Mouse (Mus musculus): ENCODE measurements around the gene Wdr95. TPM values are rescaled to one million over a fixed set of nuclear protein-coding genes. Genes with fewer than 3 reads are reported as not detected.

Wdr95 gene
- total and polyA plus RNA-seq, 3 experiments: not detected

DNA sequence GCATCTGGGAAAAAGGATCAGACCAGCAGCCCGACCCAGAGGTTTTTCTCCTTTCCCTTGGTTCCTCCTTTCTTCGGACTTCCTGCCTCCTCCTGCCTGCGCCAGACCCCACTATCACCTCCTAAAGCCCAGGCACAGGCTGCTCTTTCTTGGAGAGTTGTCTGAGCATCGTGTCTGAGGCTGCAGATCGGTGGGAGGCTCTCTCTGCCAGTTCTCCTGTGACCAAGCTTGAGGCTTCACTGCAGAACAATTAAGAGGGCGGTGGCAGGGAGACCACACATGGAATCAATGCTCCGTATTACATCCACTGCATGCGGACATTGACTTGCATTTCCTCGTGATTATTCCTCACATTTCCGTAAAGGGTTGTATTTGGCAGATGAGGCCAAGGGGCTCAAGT, 49.0 kb downstream of the Wdr95 start:
- Histone ChIP-seq H3K27me3 (ENCODE audit: control insufficient read depth in 1 of 2, insufficient read depth in 2 of 2, low read length in 2 of 2) (no peaks in the 10 kb centered on the region), H3K9me3 (replicated peaks; ENCODE audit: insufficient read depth, low read length) (no peaks in the 10 kb centered on the region), H3K9ac (ENCODE audit: control insufficient read depth, low read depth, low read length, poor library complexity, severe bottlenecking) (no peak overlapping the region), H3K36me3 (ENCODE audit: control insufficient read depth in 1 of 2, insufficient read depth in 2 of 2, low read length in 2 of 2) (peaks cover 0 to under 1% of the 10 kb centered on the region in 2 experiments; a peak in 1 of 4 replicates), H3K79me2 (ENCODE audit: control insufficient read depth, insufficient read depth, low read length, poor library complexity) (no peaks in the 10 kb centered on the region), H3K4me1 (ENCODE audit: control insufficient read depth in 1 of 2, insufficient read depth in 2 of 2, low read length in 2 of 2) (0 out of 4 replicates have a peak, but pooled peaks cover 0 to 2% of the 10 kb centered on the region in 2 experiments), H3K4me3 (ENCODE audit: control insufficient read depth in 1 of 2, insufficient read depth in 1 of 2, low read depth in 2 of 2, low read length in 2 of 2) (no peak overlapping the region), H3K27ac (ENCODE audit: control insufficient read depth, low read depth, low read length) (no peak overlapping the region)
- DNase-seq (ENCODE audit: low read depth, low spot score): no peak
- TF ChIP-seq TBP (IDR thresholded peaks at IDR 0.05; ENCODE audit: low read depth, low read length): no peak
- TF ChIP-seq EP300 (IDR thresholded peaks at IDR 0.05; ENCODE audit: low read depth in 1 of 2, low read length in 2 of 2): no peak
- no peak for TF ChIP-seq KAT2A (conservative IDR thresholded peaks at IDR 0.05; ENCODE audit: low read depth, low read length)
- TF ChIP-seq CHD1 (IDR thresholded peaks at IDR 0.05; ENCODE audit: low read depth, low read length): no peak
- no peak for TF ChIP-seq MAX (IDR thresholded peaks at IDR 0.05; ENCODE audit: low read length)
- no peak for TF ChIP-seq RCOR1 (IDR thresholded peaks at IDR 0.05; ENCODE audit: low read depth, low read length)
- TF ChIP-seq SIN3A (IDR thresholded peaks at IDR 0.05; ENCODE audit: low read length): no peak
- no peak for TF ChIP-seq MAFK (IDR thresholded peaks at IDR 0.05; ENCODE audit: borderline replicate concordance, low read depth, low read length)
- TF ChIP-seq TAL1 (IDR thresholded peaks at IDR 0.05; ENCODE audit: low read length): no peak
- no peak for TF ChIP-seq JUND (IDR thresholded peaks at IDR 0.05; ENCODE audit: low read depth, low read length)
- TF ChIP-seq HCFC1 (IDR thresholded peaks at IDR 0.05; ENCODE audit: low read depth, low read length): no peak
- TF ChIP-seq GABPA (IDR thresholded peaks at IDR 0.05; ENCODE audit: low read depth, low read length): no peak
- TF ChIP-seq MYB (IDR thresholded peaks at IDR 0.05; ENCODE audit: low read depth, low read length): no peak
- TF ChIP-seq USF2 (IDR thresholded peaks at IDR 0.05; ENCODE audit: borderline replicate concordance in 1 of 2, insufficient read depth in 1 of 2, low read depth in 1 of 2, low read length in 2 of 2): no peak

- H3K36me3 ChIP-seq (ENCODE audit: control insufficient read depth in 1 of 2, insufficient read depth in 2 of 2, low read length in 2 of 2): peaks cover 0 to 19% of the 10 kb centered on the region in 2 experiments; a peak in 2 of 4 replicates
- H3K9me3 ChIP-seq (replicated peaks; ENCODE audit: insufficient read depth, low read length): no peaks in the 10 kb centered on the region
- H3K4me3 ChIP-seq (ENCODE audit: control insufficient read depth in 1 of 2, insufficient read depth in 1 of 2, low read depth in 2 of 2, low read length in 2 of 2): no peak overlapping the region
- H3K27ac ChIP-seq (ENCODE audit: control insufficient read depth, low read depth, low read length): no peak overlapping the region
- TF ChIP-seq NELFE (IDR thresholded peaks at IDR 0.05; ENCODE audit: low read depth, low read length): no peak
- no peak for TF ChIP-seq MXI1 (IDR thresholded peaks at IDR 0.05; ENCODE audit: low read depth, low read length)
- TF ChIP-seq GATA1 (IDR thresholded peaks at IDR 0.05; ENCODE audit: low read depth, low read length): peak; percentile 56; the same call in 1 of the 2 replicates
- TF ChIP-seq POLR2A (IDR thresholded peaks at IDR 0.05; ENCODE audit: control insufficient read depth in 1 of 2, insufficient read depth in 1 of 2, low read depth in 1 of 2, low read length in 2 of 2, poor library complexity in 1 of 2): no peak
- TF ChIP-seq TAL1 (IDR thresholded peaks at IDR 0.05; ENCODE audit: low read length): no peak
- 0 out of 2 replicates have a peak, but pooled peaks have one; percentile 31 for TF ChIP-seq SIN3A (IDR thresholded peaks at IDR 0.05; ENCODE audit: low read length)
- TF ChIP-seq MAZ (IDR thresholded peaks at IDR 0.05; ENCODE audit: low read depth, low read length): no peak
- peak; percentile 45; the same call in 1 of the 2 replicates for TF ChIP-seq MYC (IDR thresholded peaks at IDR 0.05; ENCODE audit: low read depth, low read length)
- no peak for TF ChIP-seq E2F4 (IDR thresholded peaks at IDR 0.05; ENCODE audit: borderline replicate concordance, low read depth, low read length)
- TF ChIP-seq USF2 (IDR thresholded peaks at IDR 0.05; ENCODE audit: borderline replicate concordance in 1 of 2, insufficient read depth in 1 of 2, low read depth in 1 of 2, low read length in 2 of 2): no peak
- no peak for TF ChIP-seq USF1 (IDR thresholded peaks at IDR 0.05; ENCODE audit: low read depth, low read length)
- peak; percentile 68 to 71 for TF ChIP-seq EP300 (IDR thresholded peaks at IDR 0.05; ENCODE audit: low read depth in 1 of 2, low read length in 2 of 2)
- no peak for TF ChIP-seq ZNF384 (IDR thresholded peaks at IDR 0.05; ENCODE audit: low read depth, low read length)
- TF ChIP-seq BHLHE40 (IDR thresholded peaks at IDR 0.05; ENCODE audit: borderline replicate concordance, low read depth, low read length): peak; percentile 13; the same call in 1 of the 2 replicates
- TF ChIP-seq SMC3 (IDR thresholded peaks at IDR 0.05; ENCODE audit: low read depth, low read length): no peak
- DNase-seq (ENCODE audit: low read depth, low spot score): peak; percentile 40
- H3K79me2 ChIP-seq (ENCODE audit: control insufficient read depth, insufficient read depth, low read length, poor library complexity): no peaks in the 10 kb centered on the region
- no peaks in the 10 kb centered on the region for H3K27me3 ChIP-seq (ENCODE audit: control insufficient read depth in 1 of 2, insufficient read depth in 2 of 2, low read length in 2 of 2)
- H3K4me1 ChIP-seq (ENCODE audit: control insufficient read depth in 1 of 2, insufficient read depth in 2 of 2, low read length in 2 of 2): peaks cover 7 to 29% of the 10 kb centered on the region in 2 experiments
- no peak overlapping the region for H3K9ac ChIP-seq (ENCODE audit: control insufficient read depth, low read depth, low read length, poor library complexity, severe bottlenecking)
Measured at GRCm38 (mm10) chr5:149582642-149583262, 54.3 kb downstream of the Wdr95 start.

Measured in MEL (cell line).